Mouse (Mus musculus): ENCODE results near the gene Arhgap27. TPM values are rescaled to one million over a fixed set of nuclear protein-coding genes. Genes with fewer than 3 reads are reported as not detected.
"Not testable (repeated sequence)": the region's sequence is repeated elsewhere in the genome, so short reads cannot be mapped to it uniquely, and the experiment has no call there.

Arhgap27 gene
- total RNA-seq (2014; rRNA removed) (7.7 and 12.2 TPM in 2 replicates), polyA plus RNA-seq (2015; fragmentation: Nextera tagmentation; extraction: Ambion mirVana) (5.5 and 5.9 TPM in 2 replicates)

DNA sequence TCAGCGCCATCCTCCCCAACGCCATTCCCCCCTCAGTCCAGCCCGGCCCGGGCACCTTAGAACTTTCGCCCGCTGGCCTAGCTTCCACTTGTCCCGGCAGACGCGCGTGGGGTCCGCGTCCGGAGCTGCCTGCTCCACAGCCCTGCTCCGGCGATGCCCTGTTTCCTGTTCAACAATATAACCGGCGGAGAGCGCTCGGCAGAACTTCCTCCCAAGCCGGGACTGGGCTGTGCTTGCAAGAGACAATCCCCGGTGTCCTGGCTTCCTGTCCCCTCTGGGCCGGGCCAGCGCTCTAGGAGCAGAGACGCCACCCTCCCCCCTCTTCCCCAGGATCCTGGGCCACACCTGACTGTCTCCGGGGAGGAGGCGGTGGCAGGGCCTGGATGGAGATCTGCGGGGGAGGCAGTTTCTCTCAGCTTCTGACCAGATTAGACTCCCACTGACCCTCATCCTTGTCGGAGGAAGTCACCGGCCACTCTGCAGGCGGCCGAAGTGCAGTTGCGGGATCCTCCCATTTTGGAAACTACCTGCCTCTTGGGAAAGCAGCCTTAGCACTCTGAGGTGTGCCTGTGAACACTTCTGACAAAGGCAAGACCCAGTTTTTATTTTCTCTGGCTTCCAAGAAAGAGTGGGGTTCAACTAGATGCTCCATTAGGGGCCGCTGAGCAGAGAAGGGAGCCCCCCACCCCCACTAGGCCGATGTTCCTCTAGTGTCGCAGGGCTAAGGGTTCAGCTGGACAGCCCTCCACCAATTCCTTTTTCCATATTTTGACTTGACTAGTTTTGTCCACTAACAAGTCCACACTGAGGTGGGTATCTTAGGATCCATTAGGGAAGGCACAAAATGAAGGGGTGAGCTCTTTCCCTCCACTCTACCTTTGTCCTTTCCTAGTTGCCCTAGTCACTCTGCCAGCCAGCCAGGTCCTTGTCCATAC is at the start of gene Arhgap27:
Gene Arhgap27, minus strand, starts transcription at position 479 of the 935 bp plus-strand sequence.
- Histone ChIP-seq H3K9me3 (ENCODE audit: low read length) (no peaks in the 10 kb centered on the region), H3K4me2 (ENCODE audit: low read depth, low read length) (peak within 1 kb of the TSS; percentile 71), H3K27me3 (ENCODE audit: insufficient read depth, low read length) (peaks cover 15% of the 10 kb centered on the region), H3K27ac (peak within 1 kb of the TSS; percentile 58), H3K9ac (replicated peaks; ENCODE audit: low read length) (peak within 1 kb of the TSS; percentile 43; the same call in 1 of the 2 replicates), H3K4me1 (ENCODE audit: insufficient read depth, low read length) (peaks cover 13% of the 10 kb centered on the region; the same call in 1 of the 2 replicates), H3K4me3 (ENCODE audit: low read length) (peak within 1 kb of the TSS; percentile 40), H3K36me3 (ENCODE audit: insufficient read depth, low read length) (peaks cover 9% of the 10 kb centered on the region)
- no peak for ATAC-seq
- no peak for DNase-seq (ENCODE audit: low spot score)
- 3% methylated on average over 35 of the region's 35 CpGs for WGBS
- TF ChIP-seq CTCF (IDR thresholded peaks at IDR 0.05; ENCODE audit: low read depth) = no peak

DNA sequence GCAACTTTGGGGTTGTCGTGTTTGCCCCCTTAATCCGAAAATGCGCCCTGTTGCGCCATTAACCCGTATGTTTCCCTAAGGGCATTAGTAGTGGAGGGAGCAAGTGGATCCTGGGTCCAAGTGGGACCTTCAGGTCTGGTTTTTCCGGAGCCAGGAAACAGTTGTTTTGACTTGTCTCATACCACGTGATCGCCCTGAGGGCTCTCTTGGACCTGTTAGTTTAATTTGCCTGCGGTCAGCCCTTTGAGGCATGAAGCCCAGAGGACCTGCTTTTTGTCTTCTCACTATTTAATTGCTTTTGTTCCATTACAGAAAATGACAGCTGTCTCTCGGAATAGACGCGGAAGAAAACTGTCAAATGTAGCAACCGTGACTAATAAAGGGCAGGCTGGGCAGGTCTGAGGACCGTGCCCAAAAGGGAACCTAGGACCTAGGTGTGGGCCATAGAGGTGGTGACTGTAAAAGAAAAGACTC is 49.5 kb upstream of the Arhgap27 start:
- Histone ChIP-seq H3K4me1 (ENCODE audit: insufficient read depth, low read length) (peaks cover 12% of the 10 kb centered on the region; the same call in 1 of the 2 replicates), H3K9me3 (ENCODE audit: low read length) (no peaks in the 10 kb centered on the region), H3K9ac (replicated peaks; ENCODE audit: low read length) (peak overlapping the region; percentile 71), H3K36me3 (ENCODE audit: insufficient read depth, low read length) (no peaks in the 10 kb centered on the region), H3K4me3 (ENCODE audit: low read length) (peak overlapping the region; percentile 78), H3K4me2 (ENCODE audit: low read depth, low read length) (peak overlapping the region; percentile 74), H3K27ac (peak overlapping the region; percentile 65), H3K27me3 (ENCODE audit: insufficient read depth, low read length) (no peaks in the 10 kb centered on the region)
- no peak for DNase-seq (ENCODE audit: low spot score)
- no peak for TF ChIP-seq CTCF (IDR thresholded peaks at IDR 0.05; ENCODE audit: low read depth)
- peak; percentile 37; the same call in 1 of the 2 replicates for ATAC-seq
- 3% methylated on average over 14 of the region's 14 CpGs for WGBS

DNA sequence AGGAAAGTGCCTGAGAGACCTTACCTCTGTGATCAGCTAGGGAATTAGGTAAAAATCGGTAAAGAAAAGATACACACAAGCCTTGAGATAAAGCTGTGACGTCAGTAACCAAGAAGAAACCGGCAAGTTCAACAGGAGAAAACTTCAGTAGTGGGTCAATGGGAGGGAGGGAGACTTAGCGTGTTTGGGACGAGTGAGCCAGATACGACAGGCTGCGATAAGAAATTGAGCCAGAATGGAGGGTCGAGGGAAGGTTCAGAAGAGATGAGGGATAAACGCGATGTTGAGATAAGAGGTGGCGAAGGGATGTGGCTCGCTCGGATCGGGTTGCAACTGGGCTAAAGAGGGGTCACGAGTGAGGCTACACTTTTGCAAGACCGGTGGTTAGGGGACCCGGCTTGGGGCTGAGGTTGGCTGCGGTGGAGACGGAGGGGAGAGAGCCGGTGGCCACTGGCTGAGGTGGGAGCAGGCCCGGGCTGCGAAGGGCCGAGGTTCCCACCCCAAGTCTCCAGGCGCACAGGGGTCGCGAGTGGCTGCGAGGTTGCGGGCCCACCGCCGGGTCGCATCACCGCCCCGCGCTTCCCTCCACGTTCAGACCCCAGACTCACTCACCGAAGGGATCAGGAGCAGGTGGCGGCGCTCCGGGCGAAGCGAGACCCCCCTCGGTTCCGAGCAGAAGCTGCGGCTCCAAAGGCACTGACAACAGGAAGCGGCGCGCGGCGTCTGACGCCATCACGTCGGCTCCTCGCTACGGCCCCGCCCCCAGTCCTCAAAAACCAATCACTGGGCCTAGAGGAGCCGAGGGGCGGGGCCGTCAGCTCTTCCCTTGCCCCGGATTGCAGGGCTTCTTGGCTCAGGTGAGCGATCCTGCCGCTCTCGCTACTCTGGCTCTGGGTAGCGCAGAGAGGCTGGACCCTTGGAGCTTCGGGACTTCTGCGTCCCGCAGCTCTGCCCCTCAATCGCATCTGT is 48.8 kb upstream of the Arhgap27 start, which contains the start of gene Plekhm1:
Gene Plekhm1, minus strand, starts transcription at position 707 of the 969 bp plus-strand sequence.
- Histone ChIP-seq H3K27me3 (ENCODE audit: insufficient read depth, low read length) (no peaks in the 10 kb centered on the region), H3K27ac (peak within 1 kb of the TSS; percentile 73), H3K4me1 (ENCODE audit: insufficient read depth, low read length) (peaks cover 12% of the 10 kb centered on the region; the same call in 1 of the 2 replicates), H3K9me3 (ENCODE audit: low read length) (no peaks in the 10 kb centered on the region), H3K4me3 (ENCODE audit: low read length) (peak within 1 kb of the TSS; percentile 78), H3K4me2 (ENCODE audit: low read depth, low read length) (peak within 1 kb of the TSS; percentile 74), H3K36me3 (ENCODE audit: insufficient read depth, low read length) (no peaks in the 10 kb centered on the region), H3K9ac (replicated peaks; ENCODE audit: low read length) (peak within 1 kb of the TSS; percentile 71)
- no peak; the same call in 1 of the 2 replicates for TF ChIP-seq CTCF (IDR thresholded peaks at IDR 0.05; ENCODE audit: low read depth)
- under 1% methylated on average over 63 of the region's 67 CpGs for WGBS
- peak; percentile 97 for DNase-seq (ENCODE audit: low spot score)
- ATAC-seq = peak; percentile 98

DNA sequence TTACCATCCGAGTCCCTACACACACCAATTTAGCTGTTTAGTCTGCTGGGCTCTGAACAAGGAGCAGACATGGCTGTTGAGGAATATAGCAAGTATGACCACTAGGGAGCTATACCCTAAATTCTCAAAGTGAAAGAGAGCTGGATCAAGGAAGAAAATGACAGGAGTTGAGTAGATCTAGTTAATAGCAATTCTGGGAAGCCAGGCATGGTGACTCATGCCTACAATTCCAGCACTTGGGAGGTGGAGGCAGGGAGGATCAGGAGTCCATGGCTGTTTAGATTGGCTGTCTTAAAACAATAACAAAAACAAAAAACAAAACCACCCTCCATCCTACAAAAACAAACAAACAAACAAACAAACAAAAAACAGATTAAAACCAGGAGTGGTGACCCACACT is 47.8 kb upstream of the Arhgap27 start:
- H3K36me3 ChIP-seq (ENCODE audit: insufficient read depth, low read length) = peaks cover 2% of the 10 kb centered on the region; the same call in 1 of the 2 replicates
- H3K27me3 ChIP-seq (ENCODE audit: insufficient read depth, low read length) = no peaks in the 10 kb centered on the region
- H3K9me3 ChIP-seq (ENCODE audit: low read length) = no peaks in the 10 kb centered on the region
- 84% methylated on average over 1 of the region's 1 CpGs for WGBS
- ATAC-seq (no peak), DNase-seq (ENCODE audit: low spot score) (no peak)
- TF ChIP-seq CTCF (IDR thresholded peaks at IDR 0.05; ENCODE audit: low read depth) = 0 out of 2 replicates have a peak, but pooled peaks have one; percentile 10
- no peak overlapping the region for H3K9ac ChIP-seq (replicated peaks; ENCODE audit: low read length)
- H3K27ac ChIP-seq = no peak overlapping the region
- H3K4me3 ChIP-seq (ENCODE audit: low read length) = no peak overlapping the region; the same call in 1 of the 2 replicates
- H3K4me1 ChIP-seq (ENCODE audit: insufficient read depth, low read length) = peaks cover 12% of the 10 kb centered on the region; the same call in 1 of the 2 replicates
- H3K4me2 ChIP-seq (ENCODE audit: low read depth, low read length) = peak overlapping the region; percentile 74; the same call in 1 of the 2 replicates

DNA sequence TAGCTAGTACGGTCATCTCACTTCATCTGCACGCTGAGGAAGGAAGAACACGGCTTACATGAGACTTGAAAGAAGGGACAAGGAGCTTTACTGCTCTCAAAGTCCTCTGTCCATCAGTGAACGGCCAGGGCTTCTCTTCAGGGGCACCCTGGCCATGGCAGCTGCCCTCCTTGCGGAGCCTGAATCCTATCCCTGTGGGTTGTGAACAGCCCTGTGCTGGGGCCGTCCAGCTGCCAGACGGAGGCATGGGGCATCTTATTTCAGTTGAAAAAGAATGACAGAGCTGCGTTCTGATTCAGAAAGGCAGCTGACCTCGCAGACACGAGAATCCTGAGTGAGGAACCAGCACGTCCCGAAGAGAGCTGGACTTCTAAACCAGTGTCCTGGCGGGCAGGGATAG is 45.4 kb upstream of the Arhgap27 start:
- 94% methylated on average over 13 of the region's 13 CpGs for WGBS

DNA sequence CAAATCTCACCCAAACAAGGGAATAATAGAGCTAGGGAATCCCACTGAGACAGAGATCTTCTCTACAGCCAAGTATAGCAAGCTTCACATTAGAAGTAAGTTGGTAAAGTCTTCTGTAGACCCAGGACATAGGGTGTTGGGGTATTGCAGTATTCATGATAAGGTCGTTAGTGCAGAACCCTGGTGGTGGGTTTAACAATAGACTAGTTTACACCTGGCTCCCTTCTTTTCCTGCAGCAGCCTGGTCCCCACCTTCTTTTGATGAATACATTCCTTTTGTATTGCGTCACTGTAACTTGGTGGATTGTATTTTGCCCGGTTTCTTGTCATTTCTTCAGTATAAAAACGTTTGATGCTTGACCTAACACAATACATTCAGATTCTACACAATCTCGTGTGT is 43.6 kb upstream of the Arhgap27 start:
- not testable (repeated sequence) for H3K36me3 ChIP-seq (ENCODE audit: insufficient read depth, low read length); H3K9ac ChIP-seq (replicated peaks; ENCODE audit: low read length); H3K9me3 ChIP-seq (ENCODE audit: low read length); DNase-seq (ENCODE audit: low spot score); ATAC-seq; H3K27me3 ChIP-seq (ENCODE audit: insufficient read depth, low read length); H3K27ac ChIP-seq; H3K4me3 ChIP-seq (ENCODE audit: low read length); H3K4me2 ChIP-seq (ENCODE audit: low read depth, low read length)
- H3K4me1 ChIP-seq (ENCODE audit: insufficient read depth, low read length) = peaks cover 12% of the 10 kb centered on the region; the same call in 1 of the 2 replicates
- WGBS = 60% methylated on average over 5 of the region's 5 CpGs

More for the DNA sequence above, 45.4 kb upstream of the Arhgap27 start:
- Histone ChIP-seq H3K27ac (no peak overlapping the region), H3K4me2 (ENCODE audit: low read depth, low read length) (no peak overlapping the region), H3K4me3 (ENCODE audit: low read length) (no peak overlapping the region), H3K9ac (replicated peaks; ENCODE audit: low read length) (no peak overlapping the region), H3K27me3 (ENCODE audit: insufficient read depth, low read length) (no peaks in the 10 kb centered on the region), H3K4me1 (ENCODE audit: insufficient read depth, low read length) (peaks cover 12% of the 10 kb centered on the region; the same call in 1 of the 2 replicates), H3K9me3 (ENCODE audit: low read length) (no peaks in the 10 kb centered on the region), H3K36me3 (ENCODE audit: insufficient read depth, low read length) (peaks cover 3% of the 10 kb centered on the region; the same call in 1 of the 2 replicates)
- no peak for ATAC-seq
- no peak for DNase-seq (ENCODE audit: low spot score)
- TF ChIP-seq CTCF (IDR thresholded peaks at IDR 0.05; ENCODE audit: low read depth) = no peak

Data from hindbrain, postnatal 0 days (tissue).